Mouse (Mus musculus): ENCODE measurements around the gene Ddx58.

DNA sequence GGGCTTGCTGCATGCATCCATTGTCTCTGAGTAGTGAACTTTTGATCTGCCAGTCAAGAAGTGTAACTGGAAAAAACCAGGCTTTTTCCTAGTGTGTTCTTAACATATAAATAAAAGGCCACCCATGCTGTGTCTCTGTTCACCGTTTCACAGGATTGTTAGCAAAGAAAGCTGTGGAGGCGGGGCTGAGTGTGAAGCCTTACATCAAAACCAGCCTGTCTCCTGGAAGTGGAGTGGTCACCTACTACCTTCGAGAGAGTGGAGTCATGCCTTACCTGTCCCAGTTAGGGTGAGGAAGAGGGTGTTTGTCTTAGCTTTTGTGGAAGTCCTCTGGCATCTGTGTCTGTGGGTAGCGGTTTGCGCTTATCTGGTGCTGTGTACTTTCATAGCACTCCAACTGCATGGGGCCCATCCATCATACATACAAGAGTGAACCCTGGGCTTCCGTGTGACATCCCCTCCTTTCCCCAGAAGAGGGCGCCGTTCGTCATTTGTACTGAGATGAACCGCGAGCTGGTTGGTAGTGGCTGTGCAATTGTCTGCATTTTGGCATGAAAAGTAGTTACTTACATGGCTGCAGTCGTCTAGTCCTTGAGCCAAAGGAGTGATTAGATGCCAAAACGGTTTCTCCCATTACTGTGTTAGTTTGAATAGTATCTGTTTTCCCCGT lies 56.8 kb downstream of the Ddx58 start:
- TF ChIP-seq CTCF (IDR thresholded peaks at IDR 0.05; ENCODE audit: extremely low read depth, insufficient read depth, insufficient read length, insufficient replicate concordance) = peak; percentile 64; the same call in 1 of the 2 replicates
- TF ChIP-seq POLR2A (IDR thresholded peaks at IDR 0.05; ENCODE audit: low read depth, low read length) = no peak

Measured in spleen, adult 2 months (tissue).